Mouse (Mus musculus) fibroblast of lung, adult 2 months (primary cell): ENCODE data around the gene Ttc16.

ENCODE experiments used
- DNase-seq: peaks from one replicate; pipeline ENCODE4 v3.0.0-alpha.2; 2011; ENCODE audit warnings: low read depth

Gene Ttc16

DNA sequence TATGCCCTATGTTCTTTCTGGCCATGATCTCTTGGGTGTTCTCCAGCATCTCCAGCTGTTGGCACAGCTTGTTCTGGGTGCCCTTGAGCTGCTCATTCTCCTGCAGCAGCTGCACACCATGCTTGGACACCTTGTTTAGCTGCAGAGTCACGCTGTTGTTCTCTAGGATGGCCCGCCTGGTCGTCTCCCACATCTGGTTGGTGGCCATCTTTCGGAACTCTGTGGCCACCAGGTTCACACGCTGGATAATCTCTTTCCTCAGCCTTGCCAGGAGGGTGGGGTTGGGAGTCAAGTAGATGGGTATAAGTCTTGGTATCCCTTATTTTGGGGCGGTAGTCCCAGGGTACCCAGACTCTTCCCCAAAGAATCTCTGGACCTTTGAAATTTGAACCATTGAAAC, 4.3 kb upstream of the Ttc16 start:
- DNase-seq: no peak

- no peak for DNase-seq
Measured at GRCm38 (mm10) chr2:32779131-32779530, 3.7 kb upstream of the Ttc16 start.

- no peak for DNase-seq
Measured at GRCm38 (mm10) chr2:32778081-32778480, 2.6 kb upstream of the Ttc16 start.

GRCm38 (mm10) chr2:32776192-32776591, 759 bp upstream of the Ttc16 start:
- DNase-seq: no peak

- DNase-seq: no peak
Measured at GRCm38 (mm10) chr2:32772626-32773279, 2.7 kb downstream of the Ttc16 start.

GRCm38 (mm10) chr2:32771886-32772285, 3.5 kb downstream of the Ttc16 start:
- no peak for DNase-seq

- no peak for DNase-seq
Measured at GRCm38 (mm10) chr2:32769327-32770085, 5.9 kb downstream of the Ttc16 start.

DNA sequence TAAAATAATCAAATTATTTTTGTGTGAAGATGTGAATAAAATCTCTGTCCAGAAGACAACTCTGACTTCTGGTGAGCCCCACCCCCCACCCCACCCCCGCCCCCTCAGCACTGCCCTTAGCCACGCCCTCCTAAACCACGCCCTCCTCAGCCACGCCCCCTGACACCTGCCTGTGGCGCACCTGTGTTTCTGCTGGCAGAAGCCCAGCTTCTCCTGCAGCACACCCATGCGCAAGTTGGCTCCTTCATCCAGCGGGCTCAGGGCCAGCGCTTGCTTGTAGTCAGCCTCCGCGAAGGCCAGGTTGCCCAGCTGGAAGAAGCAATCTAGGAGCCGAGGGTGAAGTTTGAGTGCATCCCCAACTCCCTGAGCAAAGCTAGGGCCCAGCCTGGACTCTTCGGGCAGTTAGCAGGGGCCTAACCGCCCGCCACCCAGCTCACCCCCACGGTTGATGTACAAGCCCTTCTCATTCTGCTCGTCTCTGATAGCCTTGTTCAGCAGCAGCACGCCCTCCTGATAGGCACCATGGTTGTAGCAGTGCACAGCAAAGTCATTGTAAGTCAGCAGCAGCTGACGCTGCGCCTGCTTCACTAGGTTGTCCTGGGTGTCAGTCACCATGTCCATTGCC, 6.7 kb downstream of the Ttc16 start:
- DNase-seq: no peak

- no peak for DNase-seq
Measured at GRCm38 (mm10) chr2:32767241-32767640, 8.2 kb downstream of the Ttc16 start.

GRCm38 (mm10) chr2:32763353-32763752, 12.1 kb downstream of the Ttc16 start:
- DNase-seq: no peak

- DNase-seq: no peak
Measured at GRCm38 (mm10) chr2:32761859-32762258, 13.6 kb downstream of the Ttc16 start.

GRCm38 (mm10) chr2:32761361-32761760, 14.1 kb downstream of the Ttc16 start:
- DNase-seq: no peak

GRCm38 (mm10) chr2:32759001-32759400, 16.4 kb downstream of the Ttc16 start:
- DNase-seq: no peak

GRCm38 (mm10) chr2:32758503-32758902, 16.9 kb downstream of the Ttc16 start:
- no peak for DNase-seq

GRCm38 (mm10) chr2:32757056-32757845, 18.2 kb downstream of the Ttc16 start, which contains the start of gene Tor2a:
Tor2a (plus strand) TSS chr2:32757234.
- peak; percentile 93 for DNase-seq

DNA sequence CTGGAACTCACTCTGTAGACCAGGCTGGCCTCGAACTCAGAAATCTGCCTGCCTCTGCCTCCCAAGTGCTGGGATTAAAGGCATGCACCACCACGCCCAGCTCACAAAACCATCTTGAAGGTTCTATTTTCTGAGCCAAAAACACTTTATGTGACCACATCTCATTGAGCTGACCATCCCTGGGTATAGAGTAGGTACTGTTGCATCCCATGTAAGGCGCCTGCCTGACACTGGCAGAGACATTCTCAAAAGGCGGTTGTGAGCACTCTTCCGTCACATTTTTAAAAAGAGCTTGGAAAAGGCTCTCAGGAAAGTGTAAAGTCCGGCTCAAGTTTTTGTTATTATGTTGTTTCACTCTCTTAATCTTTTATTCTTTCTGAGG, 18.8 kb downstream of the Ttc16 start:
- no peak for DNase-seq

DNA sequence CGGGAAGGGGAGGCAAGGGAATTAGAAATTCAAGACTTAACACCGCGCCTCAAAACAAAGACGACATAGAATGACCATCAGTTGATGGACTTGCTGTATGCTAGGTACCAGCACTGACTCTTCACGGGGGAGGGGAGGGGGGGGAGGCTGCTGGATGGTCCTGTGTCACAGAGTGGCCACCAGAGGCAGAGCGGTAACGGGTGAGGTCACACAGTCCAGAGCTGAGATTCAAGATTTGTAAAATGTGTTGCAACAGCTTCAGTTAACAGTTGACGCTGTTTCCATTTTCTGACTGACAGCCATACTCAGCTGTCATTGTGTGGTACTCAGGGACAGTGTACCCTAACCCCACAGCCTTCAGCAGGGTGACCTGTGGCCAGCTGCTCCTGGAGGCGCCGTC, 23.3 kb downstream of the Ttc16 start:
- DNase-seq: no peak

DNA sequence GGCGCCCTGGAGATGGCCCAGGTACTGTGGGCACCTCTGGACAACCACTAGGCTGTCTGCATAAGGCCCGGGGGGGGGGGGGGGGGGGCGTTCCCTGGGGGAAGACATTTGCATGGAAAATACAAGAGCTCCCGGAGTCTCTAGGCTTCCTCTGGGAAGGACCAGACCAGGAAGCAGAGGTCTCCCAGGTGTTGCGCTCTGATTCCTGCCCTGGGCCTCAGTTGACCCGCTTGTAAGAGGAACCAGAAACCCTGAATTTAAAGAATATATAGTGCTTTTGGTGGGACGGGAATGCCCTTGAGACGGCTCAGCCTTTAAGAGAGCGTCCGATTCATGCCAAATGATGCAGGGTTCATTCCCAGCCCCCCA, 23.8 kb downstream of the Ttc16 start:
- DNase-seq: no peak

DNA sequence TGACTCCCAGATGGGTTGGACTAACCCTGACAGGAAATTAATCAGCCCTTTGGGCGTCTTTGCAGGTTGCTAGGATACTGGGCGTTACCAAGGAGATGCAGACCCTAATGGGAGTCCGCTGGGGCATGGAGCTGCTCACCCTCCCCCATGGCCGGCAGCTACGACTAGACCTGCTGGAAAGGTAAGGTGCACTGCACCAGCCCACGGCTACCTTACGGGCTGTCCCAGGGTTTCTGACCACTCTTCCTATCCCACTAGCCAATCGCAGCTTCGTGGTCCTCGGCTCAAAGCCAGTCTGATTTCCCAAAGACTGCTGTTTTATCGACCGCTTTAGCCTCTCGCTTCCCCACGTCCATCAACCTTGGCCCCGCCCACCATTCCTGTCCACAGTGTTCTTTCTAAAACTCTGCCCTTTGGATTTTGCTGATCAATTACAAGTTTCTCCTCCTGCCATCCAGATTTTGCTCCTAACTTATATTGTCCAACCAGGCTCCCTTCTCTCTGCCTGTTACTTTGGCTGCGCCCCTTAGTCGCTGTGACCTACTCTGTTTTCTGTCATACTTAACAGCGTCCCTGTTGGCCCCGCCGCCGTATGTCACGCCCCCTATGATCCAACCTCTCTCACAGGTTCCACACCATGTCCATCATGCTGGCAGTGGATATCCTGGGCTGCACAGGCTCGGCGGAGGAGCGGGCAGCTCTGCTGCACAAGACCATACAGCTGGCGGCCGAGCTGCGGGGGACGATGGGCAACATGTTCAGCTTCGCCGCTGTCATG, 24.4 kb downstream of the Ttc16 start:
- peak; percentile 57 for DNase-seq

DNA sequence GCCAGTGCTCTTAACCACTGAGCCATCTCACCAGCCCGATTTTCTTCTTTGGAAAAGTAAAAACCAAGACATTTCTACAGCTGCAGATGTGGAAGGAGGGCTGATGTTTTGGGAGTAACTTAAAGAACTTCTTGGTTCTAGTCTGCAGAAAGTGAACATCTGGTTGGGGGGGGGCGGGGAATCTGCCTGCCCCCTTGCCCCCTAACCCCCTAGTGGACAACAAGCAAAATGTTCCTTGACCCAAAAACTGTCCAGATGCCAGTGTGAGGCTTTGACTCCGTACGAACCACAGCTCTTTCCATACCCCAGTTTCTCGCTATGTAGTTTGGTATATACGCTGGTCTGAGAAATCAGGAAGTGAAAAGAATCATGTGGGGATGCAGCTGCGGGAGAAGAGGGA, 25.2 kb downstream of the Ttc16 start:
- no peak for DNase-seq

DNA sequence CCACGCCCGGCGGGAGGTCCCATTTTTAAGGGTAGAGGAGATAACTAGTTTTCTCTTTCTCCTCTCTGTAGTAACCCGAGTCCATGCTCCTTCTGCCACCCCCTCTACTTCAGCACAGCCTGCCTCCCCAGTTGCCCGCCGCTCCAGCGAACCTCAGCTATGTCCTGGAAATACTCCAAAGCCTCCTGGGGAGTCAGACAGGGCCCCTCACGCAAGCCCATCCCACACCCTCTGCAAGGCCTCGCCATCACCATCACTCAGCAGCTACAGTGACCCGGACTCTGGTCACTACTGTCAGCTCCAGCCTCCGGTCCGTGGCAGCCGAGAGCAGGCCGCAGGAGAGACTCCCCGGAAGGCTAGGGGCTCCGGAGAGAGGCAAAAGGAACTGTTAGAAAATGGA, 26.4 kb downstream of the Ttc16 start:
- DNase-seq: no peak
